Mouse (Mus musculus): ENCODE results near the gene Gm21190.

DNA sequence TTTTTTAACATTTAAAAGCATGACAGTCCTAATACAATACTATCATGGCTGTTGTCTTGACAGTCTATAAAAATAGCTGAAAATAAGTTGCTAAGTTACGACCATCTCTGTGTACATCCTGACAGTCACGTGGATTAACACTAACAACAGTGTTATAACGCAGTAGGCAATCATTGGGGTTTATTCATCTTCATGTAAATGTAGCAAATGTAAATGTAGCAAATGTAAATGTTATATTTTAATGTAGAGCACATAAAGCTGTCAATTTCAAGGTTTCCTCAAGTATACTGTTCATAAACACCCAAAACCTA is 21.8 kb downstream of the Gm21190 start:
- TF ChIP-seq CTCF (IDR thresholded peaks at IDR 0.05; ENCODE audit: extremely low read depth, insufficient read depth, insufficient read length, insufficient replicate concordance) (no peak), POLR2A (IDR thresholded peaks at IDR 0.05; ENCODE audit: low read depth, low read length) (no peak)

Data from spleen, adult 2 months (tissue).